9 mouse cellular contexts compared by ENCODE assay signal in the genomic region with DNA sequence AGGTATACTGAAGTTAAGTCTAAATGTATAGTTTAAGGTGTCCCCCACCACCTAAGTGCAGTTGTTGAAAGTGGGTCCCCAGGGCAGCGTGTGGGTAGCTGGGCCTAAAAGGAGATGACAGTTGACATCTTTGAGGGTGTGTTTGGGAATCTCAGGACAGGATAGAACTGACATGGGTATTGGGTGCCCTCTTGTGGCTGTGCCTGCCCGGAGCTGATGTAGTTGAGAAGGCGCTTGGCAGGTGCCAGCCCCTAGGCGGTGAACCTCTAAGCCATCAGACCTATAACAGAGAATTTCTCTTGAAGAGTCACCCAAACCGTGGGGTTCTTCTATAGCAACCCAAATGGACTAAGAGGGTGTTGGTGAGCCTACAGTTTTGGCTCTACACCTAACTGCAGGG. TPM values are rescaled to one million over a fixed set of nuclear protein-coding genes. Genes with fewer than 3 reads are reported as not detected.
DNase-seq lines count a peak whose midpoint lies in the region; ATAC-seq and TF ChIP-seq lines count a peak whose summit lies in the region.
"Had no signal": no experiment of that assay in that cellular context is flagged by ENCODE, and none has a peak within 500 bp of the region (broad histone marks: within the 10 kb centered on the region; RNA-seq: fewer than 3 reads in every experiment).

No protein-coding gene starts in this region.

- H3K4me2 ChIP-seq in liver, postnatal 0 days (ENCODE audit: low read depth, low read length) = no peak overlapping the region
- H3K4me2 ChIP-seq: embryonic facial prominence, embryonic 13.5 days had no signal

- H3K27me3 ChIP-seq in liver, postnatal 0 days (ENCODE audit: insufficient read depth, low read length) = no peaks in the 10 kb centered on the region
- H3K27me3 ChIP-seq: embryonic facial prominence, embryonic 13.5 days had no signal

- no peak for TF ChIP-seq POLR2A in olfactory bulb, adult 2 months (IDR thresholded peaks at IDR 0.05; ENCODE audit: insufficient read depth, low read depth, low read length)

- DNase-seq in CD4-positive, CD25-positive, alpha-beta regulatory T cell, adult 2 months (ENCODE audit: low read depth, low spot score) = peak; percentile 83
- DNase-seq in brain, adult 2 months (ENCODE audit: low read depth, low spot score) = peak; percentile 93
- peak; percentile 44 for DNase-seq in fibroblast of lung, adult 2 months (ENCODE audit: low read depth)
- peak; percentile 85 to 89 for DNase-seq in heart, postnatal 10 days
- DNase-seq in kidney, postnatal 25 days = peak; percentile 89
- DNase-seq in liver, postnatal 0 days = peak; percentile 82
- DNase-seq in testis, postnatal 10 days (ENCODE audit: low spot score) = peak; percentile 85

- WGBS in liver, postnatal 0 days (ENCODE audit: insufficient replicate concordance) = 17% methylated on average over 5 of the region's 5 CpGs
- 4% methylated on average over 5 of the region's 5 CpGs for WGBS in olfactory bulb, adult 2 months

- H3K27ac ChIP-seq in liver, postnatal 0 days (ENCODE audit: low read depth) = no peak overlapping the region
- no peak overlapping the region for H3K27ac ChIP-seq in olfactory bulb, adult 2 months (ENCODE audit: insufficient read depth, low read depth, low read length)
- H3K27ac ChIP-seq: embryonic facial prominence, embryonic 13.5 days had no signal

- peak; percentile 88 for TF ChIP-seq CTCF in liver, postnatal 0 days (IDR thresholded peaks at IDR 0.05; ENCODE audit: low read depth)
- TF ChIP-seq CTCF in olfactory bulb, adult 2 months (IDR thresholded peaks at IDR 0.05; ENCODE audit: insufficient read depth, low read depth, low read length) = peak; percentile 76

- H3K4me3 ChIP-seq in liver, postnatal 0 days (ENCODE audit: low read depth, low read length) = no peak overlapping the region
- no peak overlapping the region for H3K4me3 ChIP-seq in olfactory bulb, adult 2 months (ENCODE audit: insufficient read depth, low read depth, low read length)
- H3K4me3 ChIP-seq: embryonic facial prominence, embryonic 13.5 days had no signal

- H3K9me3 ChIP-seq in liver, postnatal 0 days (ENCODE audit: low read length) = no peaks in the 10 kb centered on the region
- H3K9me3 ChIP-seq: embryonic facial prominence, embryonic 13.5 days had no signal

- no peaks in the 10 kb centered on the region for H3K4me1 ChIP-seq in liver, postnatal 0 days (ENCODE audit: insufficient read depth)
- no peaks in the 10 kb centered on the region for H3K4me1 ChIP-seq in olfactory bulb, adult 2 months (ENCODE audit: control insufficient read depth, insufficient read depth, low read length)
- H3K4me1 ChIP-seq: embryonic facial prominence, embryonic 13.5 days had no signal

- peak; percentile 35 for ATAC-seq in liver, postnatal 0 days

- H3K9ac ChIP-seq in liver, postnatal 0 days (replicated peaks) = no peak overlapping the region
- H3K9ac ChIP-seq: embryonic facial prominence, embryonic 13.5 days had no signal

- H3K36me3 ChIP-seq in liver, postnatal 0 days (replicated peaks; ENCODE audit: insufficient read depth, low read length) = no peaks in the 10 kb centered on the region; the same call in none of the 2 replicates
- H3K36me3 ChIP-seq: embryonic facial prominence, embryonic 13.5 days had no signal

- no peak for TF ChIP-seq EP300 in liver, postnatal 0 days (IDR thresholded peaks at IDR 0.05; ENCODE audit: low read depth)

- intact Hi-C loops in heart, postnatal 10 days (cut with DNase I) = loop anchor here (1.0 kb wide), 2 partner anchors 23 to 42 kb away; a partner anchor contains a TSS

RNA-seq across cellular contexts. Expression of a gene that starts 6.0 kb away (rescaled TPM):
- under 1 TPM; 0.60 to 0.92 TPM for total RNA-seq in heart, postnatal 10 days (2021)
- 66.9 and 67.6 TPM in 2 replicates for polyA plus RNA-seq in liver, postnatal 0 days (2015; fragmentation: Nextera tagmentation; extraction: Ambion mirVana)
- polyA plus RNA-seq in olfactory bulb, adult 2 months (2012; ENCODE audit: insufficient read depth, insufficient read length, low replicate concordance, missing spikeins) = not detected in 2 replicates

RNA-seq across cellular contexts. Expression of a gene that starts 33.5 kb away (rescaled TPM):
- not detected for total RNA-seq in heart, postnatal 10 days (2021)
- 0.08 and 0.61 TPM in 2 replicates for polyA plus RNA-seq in liver, postnatal 0 days (2015; fragmentation: Nextera tagmentation; extraction: Ambion mirVana)
- polyA plus RNA-seq in olfactory bulb, adult 2 months (2012; ENCODE audit: insufficient read depth, insufficient read length, low replicate concordance, missing spikeins) = not detected in 2 replicates
- polyA plus RNA-seq: embryonic facial prominence, embryonic 13.5 days had no signal

RNA-seq across cellular contexts. Expression of a gene that starts 41.9 kb away (rescaled TPM):
- total RNA-seq in heart, postnatal 10 days (2021) = 1 to 10 TPM; 2.7 to 2.9 TPM
- polyA plus RNA-seq in liver, postnatal 0 days (2015; fragmentation: Nextera tagmentation; extraction: Ambion mirVana) = 15.0 and 17.3 TPM in 2 replicates
- polyA plus RNA-seq in olfactory bulb, adult 2 months (2012; ENCODE audit: insufficient read depth, insufficient read length, low replicate concordance, missing spikeins) = not detected in 2 replicates

RNA-seq across cellular contexts. Expression of a gene that starts 42.0 kb away (rescaled TPM):
- 10 to 100 TPM; 31.1 to 32.6 TPM for total RNA-seq in heart, postnatal 10 days (2021)
- 12.1 and 12.4 TPM in 2 replicates for polyA plus RNA-seq in liver, postnatal 0 days (2015; fragmentation: Nextera tagmentation; extraction: Ambion mirVana)
- 251 TPM in 1 of 2 replicates, not detected in the other for polyA plus RNA-seq in olfactory bulb, adult 2 months (2012; ENCODE audit: insufficient read depth, insufficient read length, low replicate concordance, missing spikeins)

Comparison
In these comparisons a context has a peak if more than half of its experiments do, and no peak if none do; other contexts are left out.
1. RNA of a gene that starts 6.0 kb away (polyA plus RNA-seq): 66.9 to 67.6 TPM in liver, postnatal 0 days; not detected in olfactory bulb, adult 2 months; every median in the first group is over 10 times any median in the second.
2. RNA of a gene that starts 41.9 kb away (polyA plus RNA-seq): 15.0 to 17.3 TPM in liver, postnatal 0 days; not detected in olfactory bulb, adult 2 months; every median in the first group is over 10 times any median in the second.
3. Peak in every context shown above with its lines, with median percentiles within 50 percentile points of each other: DNase-seq.